Mouse (Mus musculus): Measurements from ENCODE around the gene Rps2.

The Rps2 gene

DNA sequence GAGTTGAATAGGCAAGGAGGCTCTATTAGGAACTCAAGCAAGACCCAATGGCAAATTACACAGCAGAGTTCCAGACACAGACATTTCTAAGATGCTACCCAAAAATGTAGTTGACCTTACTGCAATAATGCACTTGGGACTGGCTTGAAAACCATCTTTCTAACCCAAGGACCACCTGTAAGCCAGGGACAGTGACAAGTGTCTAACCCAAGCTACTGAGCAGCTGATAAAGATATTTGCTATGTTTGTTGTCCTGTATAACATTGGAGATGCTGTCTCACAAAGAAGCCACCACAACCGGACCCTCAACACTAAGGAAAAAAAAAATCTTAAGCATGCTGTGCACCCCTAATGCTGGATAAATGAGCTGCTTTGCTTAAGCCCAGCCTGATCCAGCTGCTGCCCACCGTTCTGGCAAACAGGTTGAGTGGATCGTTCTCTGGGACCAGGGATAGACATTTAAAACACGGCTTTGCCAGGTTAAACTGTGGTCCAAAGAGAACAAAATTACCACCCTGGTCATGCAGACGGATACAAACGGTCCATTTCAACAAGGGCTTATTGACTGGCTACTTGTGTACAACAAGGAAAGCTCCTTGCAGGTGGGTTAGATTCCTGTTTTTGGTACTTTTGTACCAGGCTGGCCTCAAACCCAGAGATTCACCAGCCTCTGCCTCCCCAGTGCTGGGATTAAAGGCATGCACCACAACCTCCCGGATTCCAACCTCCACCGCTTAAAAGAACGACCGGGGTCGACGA, 5.4 kb downstream of the Rps2 start:
- Histone ChIP-seq H3K27me3 (ENCODE audit: insufficient read depth, low read length) (no peaks in the 10 kb centered on the region), H3K4me1 (replicated peaks; ENCODE audit: low read depth, low read length) (peaks cover 50% of the 10 kb centered on the region), H3K9me3 (ENCODE audit: low read length) (no peaks in the 10 kb centered on the region), H3K36me3 (ENCODE audit: insufficient read depth, low read length) (peaks cover 30% of the 10 kb centered on the region), H3K4me3 (replicated peaks; ENCODE audit: low read length) (peak overlapping the region; percentile 93)
- TF ChIP-seq NANOG (IDR thresholded peaks at IDR 0.05; ENCODE audit: borderline replicate concordance, low read length), result no peak
- no peak for TF ChIP-seq POU5F1 (IDR thresholded peaks at IDR 0.05; ENCODE audit: borderline replicate concordance, low read length)
- no peak for TF ChIP-seq CTCF (conservative IDR thresholded peaks at IDR 0.05; ENCODE audit: low read length)

DNA sequence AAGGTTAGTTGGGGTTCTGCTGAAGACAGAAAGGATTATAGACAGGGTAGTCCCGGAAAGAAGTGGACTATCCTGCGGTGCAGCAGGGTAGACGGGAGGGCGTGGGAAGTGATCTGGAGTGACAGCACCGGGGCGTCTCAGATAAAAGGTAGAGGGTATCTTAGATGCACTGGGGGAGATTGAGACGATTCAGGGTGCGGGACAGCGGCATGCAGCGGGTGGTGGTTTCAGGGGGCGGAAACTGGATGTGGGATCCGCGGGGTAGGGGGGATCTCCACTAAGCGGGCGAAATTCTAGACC, 5.9 kb downstream of the Rps2 start:
- TF ChIP-seq CTCF (conservative IDR thresholded peaks at IDR 0.05; ENCODE audit: low read length) (no peak), NANOG (IDR thresholded peaks at IDR 0.05; ENCODE audit: borderline replicate concordance, low read length) (no peak), POU5F1 (IDR thresholded peaks at IDR 0.05; ENCODE audit: borderline replicate concordance, low read length) (no peak)
- H3K4me3 ChIP-seq (replicated peaks; ENCODE audit: low read length), result peak overlapping the region; percentile 93
- peaks cover 50% of the 10 kb centered on the region for H3K4me1 ChIP-seq (replicated peaks; ENCODE audit: low read depth, low read length)
- H3K27me3 ChIP-seq (ENCODE audit: insufficient read depth, low read length), result no peaks in the 10 kb centered on the region
- H3K36me3 ChIP-seq (ENCODE audit: insufficient read depth, low read length), result peaks cover 25% of the 10 kb centered on the region
- H3K9me3 ChIP-seq (ENCODE audit: low read length), result no peaks in the 10 kb centered on the region

DNA sequence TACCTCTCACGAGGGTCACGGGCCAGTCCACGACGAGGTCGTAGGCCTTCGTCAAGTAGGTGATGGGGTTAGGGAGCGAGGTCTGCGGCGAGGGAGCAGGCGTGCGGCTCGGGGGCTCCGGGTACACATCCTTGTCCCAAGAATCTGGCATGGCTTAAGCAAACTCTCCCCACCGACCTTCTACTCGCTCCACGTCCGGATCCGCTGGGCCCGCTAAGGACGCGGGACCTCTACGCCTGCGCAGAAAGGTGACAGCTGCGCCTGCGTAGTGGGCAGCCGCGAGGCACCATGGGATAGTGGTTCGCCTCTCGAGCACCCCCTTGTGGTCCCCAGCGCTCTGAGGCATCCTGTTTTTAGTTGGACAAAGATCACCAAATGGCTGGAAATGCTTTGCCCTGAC, 6.3 kb downstream of the Rps2 start, which contains the start of gene Ndufb10:
Ndufb10 (minus strand) TSS at position 295 of the 400 bp plus-strand sequence.
- peak; percentile 93 for TF ChIP-seq CTCF (conservative IDR thresholded peaks at IDR 0.05; ENCODE audit: low read length)
- no peak for TF ChIP-seq NANOG (IDR thresholded peaks at IDR 0.05; ENCODE audit: borderline replicate concordance, low read length)
- no peak for TF ChIP-seq POU5F1 (IDR thresholded peaks at IDR 0.05; ENCODE audit: borderline replicate concordance, low read length)
- Histone ChIP-seq H3K4me3 (replicated peaks; ENCODE audit: low read length) (peak within 1 kb of the TSS; percentile 93), H3K9me3 (ENCODE audit: low read length) (no peaks in the 10 kb centered on the region), H3K4me1 (replicated peaks; ENCODE audit: low read depth, low read length) (peaks cover 53% of the 10 kb centered on the region), H3K27me3 (ENCODE audit: insufficient read depth, low read length) (no peaks in the 10 kb centered on the region), H3K36me3 (ENCODE audit: insufficient read depth, low read length) (peaks cover 24% of the 10 kb centered on the region)

DNA sequence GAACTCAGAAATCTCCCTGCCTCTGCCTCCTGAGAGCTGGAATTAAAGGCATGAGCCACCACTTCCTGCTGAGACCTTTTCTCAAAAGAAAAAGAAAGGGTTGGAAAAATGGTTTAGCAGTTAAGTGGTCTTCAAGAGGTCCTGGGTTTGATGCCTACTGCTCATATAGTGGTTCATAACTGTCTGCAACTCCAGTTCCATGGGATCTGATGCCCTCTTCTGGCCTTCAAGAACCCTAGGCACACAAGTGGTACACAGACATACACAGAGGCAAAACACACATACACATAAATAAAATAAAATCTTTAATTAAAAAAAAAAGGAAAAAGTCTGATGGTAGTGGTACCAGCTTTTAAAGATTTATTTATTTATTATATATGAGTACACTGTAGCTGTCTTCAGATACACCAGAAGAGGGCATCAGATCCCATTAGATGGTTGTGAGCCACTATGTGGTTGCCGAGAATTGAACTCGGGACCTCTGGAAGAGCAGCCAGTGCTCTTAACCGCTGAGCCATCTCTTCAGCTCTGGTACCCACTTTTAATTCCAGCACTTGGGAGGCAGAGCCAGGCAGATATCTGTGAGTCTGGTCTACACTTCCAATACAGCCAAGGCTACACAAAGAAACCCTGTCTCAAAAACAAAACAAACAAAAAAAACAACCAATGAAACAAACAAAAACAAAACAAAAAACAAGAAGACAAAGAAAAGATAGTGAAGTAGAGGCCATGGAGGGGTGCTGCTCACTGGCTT, 7.9 kb downstream of the Rps2 start:
- Histone ChIP-seq H3K36me3 (ENCODE audit: insufficient read depth, low read length) (peaks cover 19% of the 10 kb centered on the region), H3K4me3 (replicated peaks; ENCODE audit: low read length) (no peak overlapping the region), H3K9me3 (ENCODE audit: low read length) (no peaks in the 10 kb centered on the region), H3K4me1 (replicated peaks; ENCODE audit: low read depth, low read length) (peaks cover 55% of the 10 kb centered on the region), H3K27me3 (ENCODE audit: insufficient read depth, low read length) (no peaks in the 10 kb centered on the region)
- TF ChIP-seq NANOG (IDR thresholded peaks at IDR 0.05; ENCODE audit: borderline replicate concordance, low read length), result no peak
- no peak for TF ChIP-seq POU5F1 (IDR thresholded peaks at IDR 0.05; ENCODE audit: borderline replicate concordance, low read length)
- no peak for TF ChIP-seq CTCF (conservative IDR thresholded peaks at IDR 0.05; ENCODE audit: low read length)

DNA sequence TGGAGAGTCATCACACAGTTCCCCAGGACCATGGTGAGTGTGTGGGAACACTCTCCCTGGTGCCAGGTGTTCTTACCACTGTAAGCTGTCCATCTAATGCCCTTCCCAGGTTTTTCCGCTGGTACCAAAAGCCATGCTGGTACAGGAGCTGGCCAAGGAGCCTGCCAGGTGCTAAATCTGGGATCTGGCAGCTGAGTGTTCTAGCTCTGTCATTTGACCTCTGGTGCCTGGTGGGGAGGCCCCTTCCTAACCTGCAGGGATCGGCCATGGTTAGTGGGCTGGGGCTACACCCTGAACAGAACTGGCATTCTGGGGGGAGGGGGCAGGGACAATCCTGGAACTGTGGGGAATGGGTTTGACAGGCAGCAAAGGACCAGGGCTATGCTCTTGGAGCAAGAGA, 9.7 kb downstream of the Rps2 start, which contains the start of gene Rpl3l:
Rpl3l (plus strand) TSS at position 203 of the 400 bp plus-strand sequence.
- Histone ChIP-seq H3K4me3 (replicated peaks; ENCODE audit: low read length) (peak within 1 kb of the TSS; percentile 62), H3K36me3 (ENCODE audit: insufficient read depth, low read length) (peaks cover under 1% of the 10 kb centered on the region)
- TF ChIP-seq NANOG (IDR thresholded peaks at IDR 0.05; ENCODE audit: borderline replicate concordance, low read length) (no peak), CTCF (conservative IDR thresholded peaks at IDR 0.05; ENCODE audit: low read length) (no peak), POU5F1 (IDR thresholded peaks at IDR 0.05; ENCODE audit: borderline replicate concordance, low read length) (no peak)

DNA sequence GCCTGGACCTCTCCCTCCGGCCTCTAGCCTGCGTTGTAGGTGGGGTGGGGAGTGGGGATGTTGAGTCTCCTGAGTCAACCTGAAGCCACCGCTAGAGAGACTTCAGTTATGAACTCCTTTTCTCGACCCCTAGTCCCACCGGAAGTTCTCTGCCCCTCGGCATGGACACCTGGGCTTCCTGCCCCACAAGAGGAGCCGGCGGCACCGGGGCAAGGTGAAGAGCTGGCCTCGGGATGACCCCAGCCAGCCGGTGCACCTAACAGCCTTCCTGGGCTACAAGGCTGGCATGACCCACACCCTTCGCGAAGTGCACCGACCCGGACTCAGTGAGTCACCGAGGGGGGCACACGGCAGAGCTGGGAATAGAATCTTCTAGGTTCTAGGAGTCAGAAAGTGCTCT, 10.3 kb downstream of the Rps2 start:
- TF ChIP-seq POU5F1 (IDR thresholded peaks at IDR 0.05; ENCODE audit: borderline replicate concordance, low read length) (no peak), CTCF (conservative IDR thresholded peaks at IDR 0.05; ENCODE audit: low read length) (no peak), NANOG (IDR thresholded peaks at IDR 0.05; ENCODE audit: borderline replicate concordance, low read length) (no peak)
- Histone ChIP-seq H3K27me3 (ENCODE audit: insufficient read depth, low read length) (no peaks in the 10 kb centered on the region), H3K4me1 (replicated peaks; ENCODE audit: low read depth, low read length) (peaks cover 53% of the 10 kb centered on the region), H3K36me3 (ENCODE audit: insufficient read depth, low read length) (no peaks in the 10 kb centered on the region), H3K4me3 (replicated peaks; ENCODE audit: low read length) (peak overlapping the region; percentile 62), H3K9me3 (ENCODE audit: low read length) (no peaks in the 10 kb centered on the region)

More for the DNA sequence above, 9.7 kb downstream of the Rps2 start, which contains the start of gene Rpl3l:
- Histone ChIP-seq H3K27me3 (ENCODE audit: insufficient read depth, low read length) (no peaks in the 10 kb centered on the region), H3K4me1 (replicated peaks; ENCODE audit: low read depth, low read length) (peaks cover 53% of the 10 kb centered on the region), H3K9me3 (ENCODE audit: low read length) (no peaks in the 10 kb centered on the region)

DNA sequence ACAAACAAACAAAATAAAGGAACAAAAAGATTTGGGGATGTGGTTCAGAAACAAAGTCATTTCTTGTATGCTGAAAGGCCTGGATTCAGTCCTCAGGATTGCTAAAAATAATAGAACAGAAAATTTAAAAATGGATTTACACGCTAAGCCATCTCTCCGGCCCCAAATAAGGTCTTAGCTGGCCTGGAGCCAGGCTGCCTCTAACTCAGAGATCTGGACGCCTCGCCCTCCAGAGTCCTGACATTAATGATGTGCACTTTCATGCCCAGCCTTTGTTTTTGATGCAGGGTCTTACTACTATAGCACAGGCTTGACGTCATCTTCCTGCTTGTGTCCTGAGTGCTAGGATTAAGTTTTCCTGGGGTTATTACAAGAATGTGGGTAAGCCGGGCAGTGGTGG, 11.2 kb downstream of the Rps2 start:
- TF ChIP-seq POU5F1 (IDR thresholded peaks at IDR 0.05; ENCODE audit: borderline replicate concordance, low read length), result no peak
- no peak for TF ChIP-seq CTCF (conservative IDR thresholded peaks at IDR 0.05; ENCODE audit: low read length)
- TF ChIP-seq NANOG (IDR thresholded peaks at IDR 0.05; ENCODE audit: borderline replicate concordance, low read length), result no peak

DNA sequence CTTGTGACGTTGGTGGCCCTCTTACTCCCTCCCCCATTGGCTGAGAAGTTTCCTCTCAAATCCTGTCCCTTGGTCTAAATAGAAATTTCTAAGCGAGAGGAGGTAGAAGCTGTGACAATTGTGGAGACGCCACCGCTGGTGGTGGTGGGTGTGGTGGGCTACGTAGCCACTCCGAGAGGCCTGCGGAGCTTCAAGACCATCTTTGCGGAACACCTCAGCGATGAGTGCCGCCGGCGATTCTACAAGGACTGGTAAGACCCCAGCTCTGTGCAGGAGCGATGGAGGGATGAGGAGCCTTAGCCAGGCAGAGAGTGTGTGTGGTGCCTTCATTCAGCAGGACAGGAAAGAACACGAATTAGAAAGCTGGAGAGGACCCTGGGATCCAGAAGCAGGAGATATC, 12.9 kb downstream of the Rps2 start:
- Histone ChIP-seq H3K4me1 (replicated peaks; ENCODE audit: low read depth, low read length) (peaks cover 60% of the 10 kb centered on the region), H3K27me3 (ENCODE audit: insufficient read depth, low read length) (no peaks in the 10 kb centered on the region), H3K9me3 (ENCODE audit: low read length) (no peaks in the 10 kb centered on the region), H3K4me3 (replicated peaks; ENCODE audit: low read length) (no peak overlapping the region), H3K36me3 (ENCODE audit: insufficient read depth, low read length) (no peaks in the 10 kb centered on the region)
- no peak for TF ChIP-seq NANOG (IDR thresholded peaks at IDR 0.05; ENCODE audit: borderline replicate concordance, low read length)
- TF ChIP-seq POU5F1 (IDR thresholded peaks at IDR 0.05; ENCODE audit: borderline replicate concordance, low read length), result no peak
- no peak for TF ChIP-seq CTCF (conservative IDR thresholded peaks at IDR 0.05; ENCODE audit: low read length)

More for the DNA sequence above, 11.2 kb downstream of the Rps2 start:
- H3K9me3 ChIP-seq (ENCODE audit: low read length), result no peaks in the 10 kb centered on the region
- no peaks in the 10 kb centered on the region for H3K36me3 ChIP-seq (ENCODE audit: insufficient read depth, low read length)
- peaks cover 56% of the 10 kb centered on the region for H3K4me1 ChIP-seq (replicated peaks; ENCODE audit: low read depth, low read length)
- no peak overlapping the region for H3K4me3 ChIP-seq (replicated peaks; ENCODE audit: low read length)
- no peaks in the 10 kb centered on the region for H3K27me3 ChIP-seq (ENCODE audit: insufficient read depth, low read length)

Data from E14TG2a.4 (cell line).